Mouse (Mus musculus) cerebellum, postnatal 25 days (tissue): ENCODE data around the gene Sh3glb2.

Experiments
- DNase-seq, 2 experiments: peaks; one replicate each; pipeline ENCODE4 v3.0.0; 2021; ENCODE audit warnings: mixed read lengths in 2 of 2

Gene Sh3glb2

GRCm38 (mm10) chr2:30380564-30381376 is 21.6 kb upstream of the Sh3glb2 start:
- DNase-seq: no peak

- no peak for DNase-seq
Observed at GRCm38 (mm10) chr2:30379307-30379706, 20.2 kb upstream of the Sh3glb2 start.

- no peak for DNase-seq
Observed at GRCm38 (mm10) chr2:30377721-30378120, 18.6 kb upstream of the Sh3glb2 start.

- no peak for DNase-seq
Observed at GRCm38 (mm10) chr2:30375893-30376292, 16.8 kb upstream of the Sh3glb2 start.

GRCm38 (mm10) chr2:30372726-30373125 is 13.6 kb upstream of the Sh3glb2 start:
- peak in 1 of 2 experiments; percentile 67 for DNase-seq

GRCm38 (mm10) chr2:30371544-30371943 is 12.4 kb upstream of the Sh3glb2 start:
- DNase-seq: no peak

GRCm38 (mm10) chr2:30366203-30366602 is 7.1 kb upstream of the Sh3glb2 start:
- peak in 1 of 2 experiments; percentile 58 for DNase-seq

GRCm38 (mm10) chr2:30365281-30366069 is 6.3 kb upstream of the Sh3glb2 start:
- DNase-seq: no peak

- peak; percentile 97 to 98 for DNase-seq
Observed at GRCm38 (mm10) chr2:30363773-30364650, 4.9 kb upstream of the Sh3glb2 start, which contains the start of gene Miga2. Miga2 (plus strand) TSS chr2:30364233.

GRCm38 (mm10) chr2:30362865-30363264 is 3.7 kb upstream of the Sh3glb2 start:
- no peak for DNase-seq

GRCm38 (mm10) chr2:30360626-30361025 is 1.5 kb upstream of the Sh3glb2 start:
- no peak for DNase-seq

GRCm38 (mm10) chr2:30357552-30358510 is 1.3 kb downstream of the Sh3glb2 start:
- DNase-seq: peak; percentile 73 to 74

- DNase-seq: peak in 1 of 2 experiments; percentile 39
Observed at GRCm38 (mm10) chr2:30356906-30357305, 2.2 kb downstream of the Sh3glb2 start.

GRCm38 (mm10) chr2:30356266-30356665 is 2.9 kb downstream of the Sh3glb2 start:
- DNase-seq: peak in 1 of 2 experiments; percentile 56

- peak; percentile 70 to 75 for DNase-seq
Observed at GRCm38 (mm10) chr2:30355861-30356260, 3.3 kb downstream of the Sh3glb2 start.

GRCm38 (mm10) chr2:30351149-30351548 is 8.0 kb downstream of the Sh3glb2 start:
- no peak for DNase-seq

GRCm38 (mm10) chr2:30349196-30349595 is 9.9 kb downstream of the Sh3glb2 start:
- DNase-seq: no peak

GRCm38 (mm10) chr2:30345971-30346676 is 13.0 kb downstream of the Sh3glb2 start:
- no peak for DNase-seq

GRCm38 (mm10) chr2:30343601-30344137 is 15.5 kb downstream of the Sh3glb2 start:
- peak; percentile 67 to 70 for DNase-seq

- peak; percentile 74 to 79 for DNase-seq
Observed at GRCm38 (mm10) chr2:30342544-30342943, 16.6 kb downstream of the Sh3glb2 start.
